In the genomic region with DNA sequence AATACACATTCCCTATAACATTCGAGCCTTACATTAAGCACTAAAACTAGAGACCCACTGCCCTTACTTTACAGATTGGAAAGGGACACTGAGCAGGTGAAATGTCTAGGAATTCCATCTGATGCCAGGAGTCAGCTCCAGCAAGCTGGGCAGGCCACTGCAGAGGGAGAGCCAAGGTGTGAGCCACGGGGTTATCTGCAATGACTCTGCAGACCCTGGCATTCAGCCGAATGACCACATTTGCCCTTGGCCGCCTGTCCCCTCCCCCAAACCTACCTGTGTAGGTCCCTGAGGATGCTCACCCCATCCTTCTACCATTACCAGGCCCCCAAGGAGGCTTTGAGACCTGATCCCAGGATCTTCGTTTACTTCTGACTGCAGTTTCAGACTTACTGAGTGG, we compare ENCODE assay signal across 9 mouse cellular contexts. TPM values are rescaled to one million over a fixed set of nuclear protein-coding genes. Genes with fewer than 3 reads are reported as not detected.
A peak's percentile ranks its signal among the peaks of the same experiment; 100 is the strongest.
DNase-seq lines count a peak whose midpoint lies in the region; ATAC-seq and TF ChIP-seq lines count a peak whose summit lies in the region.
"Had no signal": no experiment of that assay in that cellular context is flagged by ENCODE, and none has a peak within 500 bp of the region (broad histone marks: within the 10 kb centered on the region; RNA-seq: fewer than 3 reads in every experiment).

No protein-coding gene starts in this region.

- H3K36me3 ChIP-seq in forebrain, embryonic 12.5 days (replicated peaks): no peaks in the 10 kb centered on the region
- H3K36me3 ChIP-seq in forebrain, embryonic 11.5 days (ENCODE audit: control insufficient read depth, insufficient read depth, low read length): no peaks in the 10 kb centered on the region
- H3K36me3 ChIP-seq in lung, postnatal 0 days (ENCODE audit: insufficient read depth, low read length): no peaks in the 10 kb centered on the region
- H3K36me3 ChIP-seq in hindbrain, embryonic 11.5 days (ENCODE audit: control insufficient read depth, insufficient read depth, low read length): no peaks in the 10 kb centered on the region
- H3K36me3 ChIP-seq in neural tube, embryonic 15.5 days: no peaks in the 10 kb centered on the region

- H3K9ac ChIP-seq in forebrain, embryonic 12.5 days: no peak overlapping the region
- H3K9ac ChIP-seq in forebrain, embryonic 11.5 days (ENCODE audit: low read length): no peak overlapping the region
- no peak overlapping the region for H3K9ac ChIP-seq in lung, postnatal 0 days (replicated peaks; ENCODE audit: low read depth)
- H3K9ac ChIP-seq in hindbrain, embryonic 11.5 days (ENCODE audit: low read depth, low read length): no peak overlapping the region; the same call in 1 of the 2 replicates
- H3K9ac ChIP-seq in neural tube, embryonic 15.5 days (replicated peaks): peak overlapping the region; percentile 80; the same call in 1 of the 2 replicates

- TF ChIP-seq EP300 in lung, postnatal 0 days (IDR thresholded peaks at IDR 0.05): no peak

- H3K4me3 ChIP-seq in forebrain, embryonic 12.5 days (replicated peaks): peak overlapping the region; percentile 65
- no peak overlapping the region for H3K4me3 ChIP-seq in forebrain, embryonic 11.5 days (ENCODE audit: low read depth, low read length)
- H3K4me3 ChIP-seq in lung, postnatal 0 days (ENCODE audit: low read depth, low read length): peak overlapping the region; percentile 52; the same call in 1 of the 2 replicates
- H3K4me3 ChIP-seq in hindbrain, embryonic 11.5 days (ENCODE audit: low read depth, low read length): no peak overlapping the region
- peak overlapping the region; percentile 62 for H3K4me3 ChIP-seq in neural tube, embryonic 15.5 days (replicated peaks)

- ATAC-seq in forebrain, embryonic 12.5 days (ENCODE audit: low FRiP score): no peak
- ATAC-seq in forebrain, embryonic 11.5 days (replicated peaks; ENCODE audit: low FRiP score): no peak
- ATAC-seq in lung, postnatal 0 days: no peak
- no peak for ATAC-seq in hindbrain, embryonic 11.5 days (ENCODE audit: low FRiP score)
- no peak for ATAC-seq in neural tube, embryonic 15.5 days (ENCODE audit: low FRiP score)

- no peaks in the 10 kb centered on the region for H3K9me3 ChIP-seq in forebrain, embryonic 12.5 days
- no peaks in the 10 kb centered on the region for H3K9me3 ChIP-seq in forebrain, embryonic 11.5 days (ENCODE audit: control insufficient read depth, low read length)
- no peaks in the 10 kb centered on the region for H3K9me3 ChIP-seq in lung, postnatal 0 days (ENCODE audit: low read length)
- no peaks in the 10 kb centered on the region for H3K9me3 ChIP-seq in hindbrain, embryonic 11.5 days (ENCODE audit: control insufficient read depth, low read length)
- H3K9me3 ChIP-seq in neural tube, embryonic 15.5 days (replicated peaks): no peaks in the 10 kb centered on the region

- 78% methylated on average over 5 of the region's 5 CpGs for WGBS in forebrain, embryonic 12.5 days
- 75% methylated on average over 5 of the region's 5 CpGs for WGBS in forebrain, embryonic 11.5 days
- WGBS in lung, postnatal 0 days: 74% methylated on average over 5 of the region's 5 CpGs
- WGBS in hindbrain, embryonic 11.5 days: 79% methylated on average over 5 of the region's 5 CpGs
- WGBS in neural tube, embryonic 15.5 days: 85% methylated on average over 5 of the region's 5 CpGs

- H3K27ac ChIP-seq in forebrain, embryonic 12.5 days: no peak overlapping the region
- no peak overlapping the region for H3K27ac ChIP-seq in forebrain, embryonic 11.5 days (ENCODE audit: low read depth, low read length)
- H3K27ac ChIP-seq in lung, postnatal 0 days (ENCODE audit: low read length): no peak overlapping the region
- no peak overlapping the region for H3K27ac ChIP-seq in hindbrain, embryonic 11.5 days (ENCODE audit: low read depth, low read length)
- no peak overlapping the region for H3K27ac ChIP-seq in neural tube, embryonic 15.5 days (replicated peaks)

- peaks cover 61% of the 10 kb centered on the region for H3K27me3 ChIP-seq in forebrain, embryonic 12.5 days
- peaks cover 11% of the 10 kb centered on the region for H3K27me3 ChIP-seq in forebrain, embryonic 11.5 days (ENCODE audit: control insufficient read depth, insufficient read depth, low read length)
- 0 out of 2 replicates have a peak, but pooled peaks cover 3% of the 10 kb centered on the region for H3K27me3 ChIP-seq in lung, postnatal 0 days (replicated peaks; ENCODE audit: insufficient read depth, low read length)
- H3K27me3 ChIP-seq in hindbrain, embryonic 11.5 days (ENCODE audit: control insufficient read depth, insufficient read depth, low read length): peaks cover 2% of the 10 kb centered on the region
- H3K27me3 ChIP-seq in neural tube, embryonic 15.5 days (replicated peaks): peaks cover 8% of the 10 kb centered on the region

- peaks cover 50% of the 10 kb centered on the region for H3K4me1 ChIP-seq in forebrain, embryonic 12.5 days
- peaks cover 23% of the 10 kb centered on the region for H3K4me1 ChIP-seq in forebrain, embryonic 11.5 days (replicated peaks; ENCODE audit: control insufficient read depth, insufficient read depth, low read length)
- H3K4me1 ChIP-seq in lung, postnatal 0 days (ENCODE audit: insufficient read depth, low read depth, low read length): peaks cover 10% of the 10 kb centered on the region; the same call in 1 of the 2 replicates
- H3K4me1 ChIP-seq in hindbrain, embryonic 11.5 days (replicated peaks; ENCODE audit: control insufficient read depth, insufficient read depth, low read length): peaks cover 5% of the 10 kb centered on the region; the same call in 1 of the 2 replicates
- peaks cover 47% of the 10 kb centered on the region for H3K4me1 ChIP-seq in neural tube, embryonic 15.5 days

- H3K4me2 ChIP-seq in forebrain, embryonic 12.5 days: peak overlapping the region; percentile 100; the same call in 1 of the 2 replicates
- H3K4me2 ChIP-seq in forebrain, embryonic 11.5 days (ENCODE audit: low read depth, low read length, severe bottlenecking): no peak overlapping the region; the same call in 1 of the 2 replicates
- H3K4me2 ChIP-seq in lung, postnatal 0 days (replicated peaks; ENCODE audit: low read depth, low read length): peak overlapping the region; percentile 98; the same call in 1 of the 2 replicates
- H3K4me2 ChIP-seq in hindbrain, embryonic 11.5 days (replicated peaks; ENCODE audit: low read depth, low read length): peak overlapping the region; percentile 100
- H3K4me2 ChIP-seq in neural tube, embryonic 15.5 days: peak overlapping the region; percentile 98

- DNase-seq in forebrain, embryonic 11.5 days (ENCODE audit: low spot score): no peak
- no peak for DNase-seq in lung, postnatal 0 days (ENCODE audit: low spot score)
- no peak for DNase-seq in lung, adult 18-20 months
- DNase-seq in hindbrain, embryonic 11.5 days (ENCODE audit: low spot score): no peak
- no peak for DNase-seq in urinary bladder, postnatal 10 days (ENCODE audit: low spot score)
- no peak for DNase-seq in thymus, postnatal 4 days
- DNase-seq: right cerebral cortex, adult 18-20 months had no signal

- TF ChIP-seq CTCF in lung, postnatal 0 days (IDR thresholded peaks at IDR 0.05): no peak

RNA-seq across cellular contexts. Expression of gene Klhdc8a, which starts 1.3 kb away (rescaled TPM):
- 1.7 TPM in 2 replicates for polyA plus RNA-seq in forebrain, embryonic 12.5 days (2016; fragmentation: Nextera tagmentation; extraction: Ambion mirVana)
- polyA plus RNA-seq in forebrain, embryonic 11.5 days (2014; fragmentation: Nextera tagmentation; extraction: Ambion mirVana): 0.99 and 1.1 TPM in 2 replicates
- 4.1 and 4.4 TPM in 2 replicates for polyA plus RNA-seq in lung, postnatal 0 days (2015; fragmentation: Nextera tagmentation; extraction: Ambion mirVana)
- polyA plus RNA-seq in hindbrain, embryonic 11.5 days (2014; fragmentation: Nextera tagmentation; extraction: Ambion mirVana): 2.9 and 3.0 TPM in 2 replicates
- 7.5 TPM in 2 replicates for polyA plus RNA-seq in neural tube, embryonic 15.5 days (2015; fragmentation: Nextera tagmentation; extraction: Ambion mirVana)

RNA-seq across cellular contexts. Expression of gene Nuak2, which starts 16.2 kb away (rescaled TPM):
- 49.9 and 54.0 TPM in 2 replicates for polyA plus RNA-seq in forebrain, embryonic 12.5 days (2016; fragmentation: Nextera tagmentation; extraction: Ambion mirVana)
- 57.7 and 63.4 TPM in 2 replicates for polyA plus RNA-seq in forebrain, embryonic 11.5 days (2014; fragmentation: Nextera tagmentation; extraction: Ambion mirVana)
- polyA plus RNA-seq in lung, postnatal 0 days (2015; fragmentation: Nextera tagmentation; extraction: Ambion mirVana): 11.9 and 12.1 TPM in 2 replicates
- polyA plus RNA-seq in hindbrain, embryonic 11.5 days (2014; fragmentation: Nextera tagmentation; extraction: Ambion mirVana): 33.1 and 39.3 TPM in 2 replicates
- polyA plus RNA-seq in neural tube, embryonic 15.5 days (2015; fragmentation: Nextera tagmentation; extraction: Ambion mirVana): 6.6 and 7.1 TPM in 2 replicates

Comparison
In these comparisons a context has a peak if more than half of its experiments do, and no peak if none do; other contexts are left out.
1. H3K4me3 ChIP-seq: peak in forebrain, embryonic 12.5 days (single experiment), lung, postnatal 0 days (single experiment) and neural tube, embryonic 15.5 days (single experiment); none in forebrain, embryonic 11.5 days (single experiment) and hindbrain, embryonic 11.5 days (single experiment).